In genomic region chr3:58702329-58702728, GRCm38 (mm10) we compare ENCODE assay signal across 15 mouse cellular contexts.
"Had no signal": no experiment of that assay in that cellular context is flagged by ENCODE, and none has a peak within 500 bp of the region (broad histone marks: within the 10 kb centered on the region; RNA-seq: fewer than 3 reads in every experiment).

No protein-coding gene starts in this region.

- H3K9me3 ChIP-seq: kidney, embryonic 15.5 days; limb, embryonic 12.5 days; liver, embryonic 15.5 days; midbrain, embryonic 10.5 days; neural tube, embryonic 15.5 days had no signal

- H3K4me2 ChIP-seq: kidney, embryonic 15.5 days; limb, embryonic 12.5 days; liver, embryonic 15.5 days; neural tube, embryonic 15.5 days had no signal

- H3K9ac ChIP-seq: kidney, embryonic 15.5 days; limb, embryonic 12.5 days; liver, embryonic 15.5 days; neural tube, embryonic 15.5 days had no signal

- DNase-seq: kidney, postnatal 14 days; liver; lung, adult 2 months; lung, postnatal 36 days; midbrain, embryonic 14.5 days; right cerebral cortex, adult 18-20 months; right cerebral cortex, postnatal 25 days; thymus, postnatal 4 days had no signal

- H3K27ac ChIP-seq: kidney, embryonic 15.5 days; limb, embryonic 12.5 days; liver, embryonic 15.5 days; midbrain, embryonic 10.5 days; neural tube, embryonic 15.5 days had no signal

- H3K4me3 ChIP-seq: kidney, embryonic 15.5 days; limb, embryonic 12.5 days; liver, embryonic 15.5 days; midbrain, embryonic 10.5 days; myocyte; neural tube, embryonic 15.5 days had no signal

- H3K36me3 ChIP-seq: kidney, embryonic 15.5 days; limb, embryonic 12.5 days; liver, embryonic 15.5 days; midbrain, embryonic 10.5 days; neural tube, embryonic 15.5 days had no signal

- H3K4me1 ChIP-seq: kidney, embryonic 15.5 days; limb, embryonic 12.5 days; liver, embryonic 15.5 days; midbrain, embryonic 10.5 days; neural tube, embryonic 15.5 days had no signal

- H3K27me3 ChIP-seq: kidney, embryonic 15.5 days; limb, embryonic 12.5 days; liver, embryonic 15.5 days; neural tube, embryonic 15.5 days had no signal

- ATAC-seq: lung, postnatal 0 days had no signal
